Mouse (Mus musculus) left cerebral cortex, postnatal 36 days (tissue): Measurements from ENCODE around the gene Nat14. TPM values are rescaled to one million over a fixed set of nuclear protein-coding genes. Genes with fewer than 3 reads are reported as not detected.

Source experiments
- DNase-seq, 2 experiments: peaks; one replicate each; pipeline ENCODE4 v3.0.0; 2021 to 2022; ENCODE audit warnings: low spot score in 2 of 2, mixed read lengths in 1 of 2
- intact Hi-C: fragments of 180-260 bp; cut with DNase I; formaldehyde crosslinking; loops from one replicate; pipeline ENCODE4 v1.15.1; 2025
- total RNA-seq, 2 experiments: library from RNA; stranded (reverse); gene quantifications; 2 replicates each; pipeline ENCODE4 v1.2.3; 2021

Nat14 gene
- total RNA-seq, 2 experiments from 2014 or later: 103 to 106 TPM

GRCm38 (mm10) chr7:4918681-4919080 lies 3.1 kb upstream of the Nat14 start:
- DNase-seq: no peak
- intact Hi-C loops: no loop called here

- no peak for DNase-seq
- intact Hi-C loops: no loop called here
Observed at GRCm38 (mm10) chr7:4919096-4919495, 2.7 kb upstream of the Nat14 start.

- intact Hi-C loops: loop anchor here (5.0 kb wide), 3 partner anchors 58 to 137 kb away; partner anchors contain the start of gene Shisa7
Observed at GRCm38 (mm10) chr7:4919971-4920370, 1.9 kb upstream of the Nat14 start.

GRCm38 (mm10) chr7:4920496-4920895 lies 1.3 kb upstream of the Nat14 start:
- DNase-seq: no peak
- intact Hi-C loops: loop anchor here (5.0 kb wide), 3 partner anchors 58 to 137 kb away; partner anchors contain the start of gene Shisa7

More at GRCm38 (mm10) chr7:4919971-4920370, 1.9 kb upstream of the Nat14 start:
- DNase-seq: no peak

- intact Hi-C loops: loop anchor here (5.0 kb wide), 3 partner anchors 59 to 136 kb away; partner anchors contain the start of gene Shisa7
- DNase-seq: no peak
Observed at GRCm38 (mm10) chr7:4920976-4921823, 628 bp upstream of the Nat14 start.

DNA sequence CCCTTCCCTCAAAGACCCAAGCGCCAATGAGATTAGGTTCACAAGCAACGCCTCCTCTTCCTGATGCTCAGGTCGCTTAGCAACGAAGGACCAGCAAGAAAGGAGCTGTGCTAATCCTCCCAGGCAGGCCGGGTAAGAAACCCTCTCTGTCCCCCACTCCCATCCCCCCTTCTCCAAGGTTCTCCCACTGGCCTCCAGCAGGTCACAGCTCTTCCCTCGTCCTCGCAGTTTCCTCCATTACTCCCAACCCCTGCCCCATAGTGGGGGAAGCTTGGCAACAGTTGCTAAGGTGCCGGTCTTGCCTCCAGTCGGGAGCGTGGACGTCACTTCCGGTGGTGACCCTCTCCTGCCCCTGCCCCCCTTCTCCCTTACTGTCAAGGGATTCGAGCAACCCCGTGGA lies 680 bp downstream of the Nat14 start:
- DNase-seq: peak; percentile 88 to 89
- intact Hi-C loops: loop anchor here (5.0 kb wide), 3 partner anchors 60 to 135 kb away; partner anchors contain the start of gene Shisa7

GRCm38 (mm10) chr7:4922931-4923565 lies 1.2 kb downstream of the Nat14 start:
- peak; percentile 73 to 75 for DNase-seq
- intact Hi-C loops: loop anchor here (5.0 kb wide), 3 partner anchors 61 to 134 kb away; partner anchors contain the start of gene Shisa7

DNA sequence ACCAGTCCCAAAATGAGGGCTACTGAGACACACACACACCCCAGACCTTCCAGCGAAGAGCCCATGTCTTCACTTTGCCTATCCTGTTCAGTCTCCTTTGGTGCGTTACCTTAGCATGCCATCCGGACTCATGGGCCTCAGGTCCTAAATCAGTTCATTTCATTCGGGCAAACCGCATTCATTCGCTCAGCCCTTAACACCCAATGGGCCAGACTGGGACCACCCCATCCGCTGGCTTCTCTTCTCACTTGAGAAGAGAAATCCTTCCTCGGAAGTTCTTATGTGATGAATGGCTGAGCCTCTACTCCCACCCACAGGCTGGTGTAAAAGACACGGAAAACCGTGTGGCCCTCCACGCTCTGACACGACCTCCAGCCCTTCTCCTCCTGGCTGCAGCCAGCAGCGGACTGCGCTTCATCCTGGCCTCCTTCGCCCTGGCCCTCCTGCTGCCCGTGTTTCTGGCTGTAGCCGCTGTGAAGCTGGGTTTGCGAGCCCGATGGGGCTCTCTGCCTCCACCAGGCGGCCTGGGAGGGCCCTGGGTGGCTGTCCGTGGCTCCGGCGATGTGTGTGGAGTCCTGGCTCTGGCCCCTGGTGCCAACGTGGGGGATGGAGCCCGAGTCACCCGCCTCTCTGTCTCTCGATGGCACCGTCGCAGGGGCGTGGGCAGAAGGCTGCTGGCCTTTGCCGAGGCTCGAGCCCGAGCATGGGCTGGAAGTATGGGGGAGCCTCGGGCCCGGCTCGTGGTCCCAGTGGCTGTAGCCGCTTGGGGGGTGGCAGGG lies 1.9 kb downstream of the Nat14 start:
- DNase-seq: peak; percentile 66 to 69
- intact Hi-C loops: loop anchor here (5.0 kb wide), 3 partner anchors 61 to 134 kb away; partner anchors contain the start of gene Shisa7

- intact Hi-C loops: loop anchor here (5.0 kb wide), 3 partner anchors 62 to 133 kb away; partner anchors contain the start of gene Shisa7
- DNase-seq: no peak
Observed at GRCm38 (mm10) chr7:4924483-4924882, 2.7 kb downstream of the Nat14 start.

GRCm38 (mm10) chr7:4924891-4925301 lies 3.1 kb downstream of the Nat14 start:
- DNase-seq: peak in 1 of 2 experiments; percentile 21
- intact Hi-C loops: loop anchor here (5.0 kb wide), 3 partner anchors 63 to 132 kb away; partner anchors contain the start of gene Shisa7

- no peak for DNase-seq
- intact Hi-C loops: no loop called here
Observed at GRCm38 (mm10) chr7:4925441-4926381, 3.9 kb downstream of the Nat14 start, which contains the start of gene Ssc5d. TSS of gene Ssc5d (plus strand) at chr7:4925785.

- intact Hi-C loops: no loop called here
- no peak for DNase-seq
Observed at GRCm38 (mm10) chr7:4926849-4927248, 5.0 kb downstream of the Nat14 start.

DNA sequence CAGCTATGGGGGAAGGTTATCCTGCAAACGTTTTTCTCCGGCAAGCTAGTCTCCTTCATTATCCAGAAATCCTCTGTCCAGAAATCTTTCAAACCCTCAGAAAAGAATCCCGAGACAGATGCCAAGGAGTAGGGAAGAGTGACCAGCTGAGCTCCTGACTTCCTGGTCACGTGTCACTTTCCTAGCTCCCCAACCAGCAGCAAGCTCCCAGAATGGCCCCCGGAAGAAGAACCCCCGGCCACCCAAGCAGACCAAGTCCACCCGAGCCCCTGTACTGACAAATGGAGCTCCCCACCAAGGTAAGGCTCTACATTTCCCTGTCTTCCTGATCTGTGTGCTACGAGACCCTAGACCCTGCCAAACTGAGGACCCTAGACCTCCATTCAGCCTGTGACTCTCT lies 5.9 kb downstream of the Nat14 start:
- DNase-seq: no peak
- intact Hi-C loops: no loop called here

DNA sequence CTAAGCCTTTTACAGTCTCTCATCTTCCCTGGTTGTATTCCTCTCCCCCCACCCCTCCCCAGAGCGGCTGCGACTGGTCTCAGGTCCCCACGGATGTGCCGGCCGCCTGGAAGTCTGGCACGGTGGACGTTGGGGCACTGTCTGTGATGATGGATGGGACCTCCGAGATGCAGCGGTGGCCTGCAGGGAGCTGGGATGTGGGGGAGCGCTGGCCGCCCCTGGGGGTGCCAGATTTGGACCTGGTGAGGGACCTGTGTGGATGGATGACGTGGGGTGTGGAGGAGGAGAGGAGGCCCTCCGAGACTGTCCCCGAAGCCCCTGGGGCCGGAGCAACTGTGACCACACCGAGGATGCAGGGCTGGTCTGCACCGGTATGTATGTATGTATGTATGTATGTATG lies 6.5 kb downstream of the Nat14 start:
- intact Hi-C loops: no loop called here
- DNase-seq: no peak

- intact Hi-C loops: no loop called here
Observed at GRCm38 (mm10) chr7:4933103-4933502, 11.3 kb downstream of the Nat14 start.

DNA sequence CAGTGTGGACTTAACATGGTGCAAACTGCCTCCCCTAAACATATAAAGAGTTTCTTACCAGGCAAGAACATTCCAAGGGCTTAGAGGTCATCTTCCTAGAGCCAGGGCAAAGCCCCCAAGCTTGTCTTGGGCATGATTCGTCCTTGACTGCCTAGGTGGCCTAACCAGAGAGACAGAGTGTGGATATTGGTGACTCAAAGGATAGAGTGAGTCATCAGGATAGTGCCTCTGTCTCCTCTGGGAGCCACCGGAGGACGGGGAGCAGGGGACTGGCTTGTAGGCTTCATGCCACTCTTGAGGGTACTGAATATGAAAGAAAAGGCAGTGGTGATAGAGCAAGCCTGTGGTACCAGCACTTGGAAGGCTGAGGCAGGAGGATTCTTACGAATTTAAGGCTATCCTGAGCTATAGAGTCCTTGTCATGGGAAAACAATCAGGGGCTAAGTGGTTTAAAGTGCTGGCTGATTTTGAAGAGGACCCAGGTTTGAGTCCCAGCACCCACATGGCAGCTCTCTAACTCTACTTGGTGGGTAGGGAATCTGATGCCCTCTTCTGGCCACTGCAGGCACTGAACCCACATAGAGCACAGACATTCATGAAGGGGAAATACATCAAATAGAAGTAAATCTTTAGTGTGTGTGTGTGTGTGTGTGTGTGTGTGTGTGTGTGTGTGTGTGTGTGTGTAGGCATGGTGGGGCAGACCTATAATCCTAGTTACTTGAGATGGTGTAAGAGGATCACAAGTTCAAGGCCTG lies 12.5 kb downstream of the Nat14 start:
- DNase-seq: no peak
- intact Hi-C loops: no loop called here

More at GRCm38 (mm10) chr7:4933103-4933502, 11.3 kb downstream of the Nat14 start:
- DNase-seq: no peak

DNA sequence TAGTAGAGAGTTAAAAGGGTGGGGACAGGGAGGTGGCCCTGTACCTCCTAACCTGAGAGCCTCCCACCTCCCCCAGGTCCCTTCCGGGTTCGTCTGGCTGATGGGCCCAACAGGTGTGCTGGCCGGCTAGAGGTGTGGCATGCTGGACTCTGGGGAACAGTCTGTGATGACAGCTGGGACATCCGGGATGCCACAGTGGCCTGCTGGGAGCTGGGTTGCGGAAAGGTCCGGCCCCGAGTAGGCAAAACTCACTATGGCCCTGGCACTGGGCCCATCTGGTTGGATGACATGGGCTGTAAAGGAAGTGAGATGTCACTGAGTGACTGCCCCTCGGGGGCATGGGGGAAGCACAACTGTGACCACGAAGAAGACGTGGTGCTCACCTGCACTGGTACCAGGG lies 15.0 kb downstream of the Nat14 start:
- intact Hi-C loops: no loop called here
- no peak for DNase-seq

- intact Hi-C loops: no loop called here
Observed at GRCm38 (mm10) chr7:4937392-4937791, 15.6 kb downstream of the Nat14 start.

More at GRCm38 (mm10) chr7:4937392-4937791, 15.6 kb downstream of the Nat14 start:
- no peak for DNase-seq
